Mouse (Mus musculus): ENCODE results near the gene Cyp3a16.

DNA sequence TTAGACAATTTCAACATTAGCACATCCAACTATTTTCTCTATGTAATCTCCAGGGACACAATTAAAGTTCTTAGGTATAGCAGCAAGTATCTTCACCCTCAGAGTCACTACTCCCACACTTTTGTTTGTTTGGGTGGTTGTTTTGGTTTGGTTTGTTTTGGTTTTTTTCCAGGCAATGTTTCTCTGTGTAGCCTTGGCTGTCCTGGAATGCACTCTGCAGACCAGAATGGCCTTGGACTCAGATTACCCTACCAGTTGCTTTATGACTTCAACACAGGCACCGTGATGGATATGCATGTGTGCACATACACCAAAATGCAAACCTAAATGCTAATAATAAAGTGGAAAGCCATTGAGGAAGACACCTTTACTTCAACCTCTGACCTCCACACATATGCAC, 35.8 kb downstream of the Cyp3a16 start:
- TF ChIP-seq POLR2A (IDR thresholded peaks at IDR 0.05; ENCODE audit: borderline replicate concordance, extremely low read depth, insufficient read depth, insufficient read length, poor library complexity, severe bottlenecking) (no peak), CTCF (IDR thresholded peaks at IDR 0.05; ENCODE audit: borderline replicate concordance, extremely low read depth, insufficient read depth, insufficient read length) (no peak)

Data from brain, embryonic 14.5 days (tissue).